Mouse (Mus musculus) CD4-positive, CD25-positive, alpha-beta regulatory T cell, adult 9 weeks (primary cell): Measurements from ENCODE around the gene Krt90. TPM values are rescaled to one million over a fixed set of nuclear protein-coding genes. Genes with fewer than 3 reads are reported as not detected.

Source experiments
- polyA plus RNA-seq: library from polyadenylated mRNA; unstranded; fragments of 100-300 nt; shearing (Covaris generic); gene quantifications from one replicate; pipeline ENCODE4 v1.2.1, GENCODE M21; 2017

Krt90 gene
- polyA plus RNA-seq, result not detected

DNA sequence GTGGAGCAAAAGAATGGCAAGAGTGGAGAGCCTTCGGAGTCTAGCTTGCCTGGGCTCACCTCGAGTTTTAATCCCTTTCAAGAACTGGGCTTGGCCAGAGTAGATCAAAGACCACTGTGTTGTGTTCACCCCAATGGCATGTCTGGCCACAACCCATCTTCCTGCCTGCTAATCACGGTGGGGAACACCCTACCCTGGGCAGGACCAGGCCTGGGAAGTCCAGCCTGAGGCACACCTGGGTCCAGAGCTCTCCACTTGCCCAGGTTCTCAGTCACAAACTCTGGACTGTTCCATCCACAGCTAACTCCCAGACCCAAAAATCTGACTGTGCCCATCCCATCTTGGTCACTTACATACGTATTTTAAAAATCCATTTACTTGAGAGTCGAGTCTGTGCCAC lies at the start of gene Krt90:
TSS of gene Krt90 (minus strand) at position 101 of the 400 bp plus-strand sequence.

GRCm38 (mm10) chr15:101573796-101574345 lies 11.1 kb upstream of the Krt90 start, which contains the start of gene Krt75:
Gene Krt75, minus strand, starts transcription at chr15:101573904.

GRCm38 (mm10) chr15:101550567-101550966 lies 12.2 kb downstream of the Krt90 start, which contains the start of gene Krt82:
Gene Krt82, minus strand, starts transcription at chr15:101550667.

GRCm38 (mm10) chr15:101532720-101533119 lies 30.0 kb downstream of the Krt90 start, which contains the start of gene Krt84:
Gene Krt84, minus strand, starts transcription at chr15:101532820.

DNA sequence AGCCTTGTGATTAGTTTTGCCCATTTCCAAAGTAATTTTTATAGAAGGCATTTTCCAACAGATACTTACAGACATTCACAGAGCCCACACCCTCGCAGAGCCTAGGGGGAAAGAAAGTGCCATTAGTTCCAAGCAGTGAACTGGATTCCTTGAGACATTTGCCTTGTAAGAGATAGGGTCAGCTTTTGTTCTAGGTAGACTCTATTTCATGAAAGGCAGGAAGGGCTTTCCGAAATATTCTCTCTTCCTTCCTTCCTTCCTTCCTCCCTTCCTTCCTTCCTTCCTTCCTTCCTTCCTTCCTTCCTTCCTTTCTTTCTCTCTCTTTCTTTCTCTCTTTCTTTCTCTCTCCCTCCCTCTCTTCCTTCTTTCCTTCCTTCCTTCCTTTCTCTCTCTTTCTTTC lies 45.6 kb downstream of the Krt90 start, which contains the start of gene Gm49425:
TSS of gene Gm49425 (minus strand) at position 101 of the 400 bp plus-strand sequence.

Other genes starting within 250 kb of the Krt90 start
- not detected for gene Krt80, start 192.8 kb downstream of the Krt90 start, polyA plus RNA-seq
- gene Krt7, start 151.9 kb downstream of the Krt90 start, polyA plus RNA-seq, result not detected
- gene Krt87, start 124.1 kb downstream of the Krt90 start, polyA plus RNA-seq, result 0.37 TPM
- not detected for gene Krt88, start 115.2 kb downstream of the Krt90 start, polyA plus RNA-seq
- not detected for gene Krt81, start 99.2 kb downstream of the Krt90 start, polyA plus RNA-seq
- not detected for gene Krt86, start 89.5 kb downstream of the Krt90 start, polyA plus RNA-seq
- gene Krt83, start 71.4 kb downstream of the Krt90 start, polyA plus RNA-seq, result 4.1 TPM
- not detected for gene Gm49425, start 45.7 kb downstream of the Krt90 start, polyA plus RNA-seq
- gene Krt84, start 30.1 kb downstream of the Krt90 start, polyA plus RNA-seq, result not detected
- gene Krt82, start 12.3 kb downstream of the Krt90 start, polyA plus RNA-seq, result not detected
- not detected for gene Krt75, start 11.0 kb upstream of the Krt90 start, polyA plus RNA-seq
- not detected for gene Gm5414, start 65.2 kb upstream of the Krt90 start, polyA plus RNA-seq
- not detected for gene Gm5478, start 84.4 kb upstream of the Krt90 start, polyA plus RNA-seq
- not detected for gene Krt6b, start 117.3 kb upstream of the Krt90 start, polyA plus RNA-seq
- gene Krt6a, start 131.4 kb upstream of the Krt90 start, polyA plus RNA-seq, result not detected
- not detected for gene Krt5, start 149.9 kb upstream of the Krt90 start, polyA plus RNA-seq
- gene Krt71, start 180.2 kb upstream of the Krt90 start, polyA plus RNA-seq, result not detected
- gene Krt72, start 223.5 kb upstream of the Krt90 start, polyA plus RNA-seq, result not detected
- gene Krt73, start 239.4 kb upstream of the Krt90 start, polyA plus RNA-seq, result not detected